Mouse (Mus musculus) cerebellum, adult 11-12 months (tissue): Measurements from ENCODE around the gene Dennd6b.

Source experiments
- DNase-seq: peaks from one replicate; pipeline ENCODE4 v3.0.0; 2022

Dennd6b gene

GRCm38 (mm10) chr15:89181561-89182270 is 14.6 kb downstream of the Dennd6b start:
- DNase-seq: peak; percentile 61

- peak; percentile 87 for DNase-seq
Observed at GRCm38 (mm10) chr15:89180571-89181229, 15.6 kb downstream of the Dennd6b start, which contains the start of gene Plxnb2. Plxnb2 (minus strand) TSS chr15:89180788.

- DNase-seq: no peak
Observed at GRCm38 (mm10) chr15:89180081-89180541, 16.2 kb downstream of the Dennd6b start.

GRCm38 (mm10) chr15:89179630-89179964 is 16.7 kb downstream of the Dennd6b start:
- DNase-seq: no peak

- DNase-seq: peak; percentile 83
Observed at GRCm38 (mm10) chr15:89178954-89179629, 17.2 kb downstream of the Dennd6b start.

- DNase-seq: peak; percentile 95
Observed at GRCm38 (mm10) chr15:89178260-89178860, 17.9 kb downstream of the Dennd6b start.

- DNase-seq: peak; percentile 63
Observed at GRCm38 (mm10) chr15:89177576-89178259, 18.6 kb downstream of the Dennd6b start.

- DNase-seq: peak; percentile 83
Observed at GRCm38 (mm10) chr15:89177121-89177520, 19.2 kb downstream of the Dennd6b start.

- peak; percentile 53 for DNase-seq
Observed at GRCm38 (mm10) chr15:89175411-89176155, 20.7 kb downstream of the Dennd6b start.

- peak; percentile 74 for DNase-seq
Observed at GRCm38 (mm10) chr15:89174889-89175339, 21.4 kb downstream of the Dennd6b start.

GRCm38 (mm10) chr15:89173906-89174214 is 22.4 kb downstream of the Dennd6b start:
- peak; percentile 86 for DNase-seq

GRCm38 (mm10) chr15:89173024-89173905 is 23.0 kb downstream of the Dennd6b start:
- DNase-seq: peak; percentile 74

GRCm38 (mm10) chr15:89172276-89172935 is 23.9 kb downstream of the Dennd6b start:
- DNase-seq: peak; percentile 61

GRCm38 (mm10) chr15:89171526-89172051 is 24.7 kb downstream of the Dennd6b start:
- peak; percentile 46 for DNase-seq

GRCm38 (mm10) chr15:89170102-89170501 is 26.2 kb downstream of the Dennd6b start:
- DNase-seq: peak; percentile 63

- peak; percentile 91 for DNase-seq
Observed at GRCm38 (mm10) chr15:89169431-89169830, 26.9 kb downstream of the Dennd6b start.

- peak; percentile 71 for DNase-seq
Observed at GRCm38 (mm10) chr15:89168922-89169321, 27.4 kb downstream of the Dennd6b start.

- DNase-seq: no peak
Observed at GRCm38 (mm10) chr15:89165478-89165877, 30.8 kb downstream of the Dennd6b start.

GRCm38 (mm10) chr15:89161397-89161796 is 34.9 kb downstream of the Dennd6b start:
- DNase-seq: no peak

- no peak for DNase-seq
Observed at GRCm38 (mm10) chr15:89158516-89158915, 37.8 kb downstream of the Dennd6b start.
